Mouse (Mus musculus) kidney, postnatal 14 days (tissue): ENCODE measurements at regions not wholly inside any gene's neighbourhood (a gene's known extent, or its start where the extent isn't known, plus 50 kb on each side); places are given as distances from the start of the nearest gene placed in this dataset.

Experiments
- DNase-seq: peaks from one replicate; pipeline ENCODE4 v3.0.0; 2022; ENCODE audit warnings: mixed read lengths

DNA sequence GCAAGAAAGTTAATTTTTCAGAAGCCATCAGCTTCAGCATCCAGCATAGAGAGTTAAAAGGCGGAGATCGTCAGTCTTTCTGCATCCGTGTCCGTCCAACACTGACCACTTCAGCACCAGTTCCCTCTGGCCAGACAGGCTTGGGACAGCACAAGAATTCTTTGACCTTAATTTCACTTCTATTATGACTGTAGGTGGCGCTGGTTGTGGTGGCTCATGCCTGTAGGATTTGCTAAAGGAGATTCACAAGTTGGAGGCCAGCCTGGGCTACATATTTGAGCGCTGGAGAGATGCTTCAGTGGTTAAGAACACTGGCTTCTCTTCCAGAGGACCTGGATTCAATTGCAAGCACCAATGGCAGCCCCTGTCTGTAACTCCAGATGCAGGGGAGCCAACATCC is 66.0 kb downstream of the Amer2 start:
- peak; percentile 4 for DNase-seq

DNA sequence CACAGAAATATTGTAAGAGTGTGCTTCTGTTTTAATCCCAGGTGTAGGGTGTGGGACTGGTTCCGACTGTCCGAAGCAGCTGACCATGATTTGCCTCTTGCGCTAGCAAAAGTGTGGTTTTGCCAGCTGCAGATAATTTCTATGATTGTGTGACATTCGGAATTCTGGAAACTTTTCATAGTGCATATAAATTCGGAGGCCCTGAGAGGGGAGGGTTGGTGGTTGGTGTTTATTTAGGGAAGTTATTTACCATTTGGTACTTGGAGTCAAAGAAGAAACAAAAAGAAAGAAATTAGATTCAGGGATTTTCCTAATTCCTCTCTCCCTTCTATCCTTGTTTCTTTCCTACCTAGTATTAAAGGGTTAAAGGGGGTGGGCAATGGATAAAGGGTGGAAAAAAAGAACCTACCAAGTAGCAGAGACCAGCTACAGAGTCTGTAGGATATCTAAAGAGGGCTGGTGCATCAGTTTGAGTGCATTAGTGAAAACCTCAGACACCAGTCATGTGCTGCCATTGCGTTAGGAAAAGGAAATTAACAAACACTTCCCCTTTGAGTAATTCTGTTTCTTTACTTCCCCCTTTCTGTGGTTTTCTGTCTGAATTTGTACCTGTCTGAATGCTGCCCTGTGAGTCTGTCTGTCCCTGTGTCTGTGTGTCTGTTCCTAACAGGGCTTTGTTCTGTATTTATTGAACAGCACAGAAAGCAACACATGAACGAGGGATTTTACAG is 70.9 kb downstream of the Amer2 start:
- DNase-seq = no peak

DNA sequence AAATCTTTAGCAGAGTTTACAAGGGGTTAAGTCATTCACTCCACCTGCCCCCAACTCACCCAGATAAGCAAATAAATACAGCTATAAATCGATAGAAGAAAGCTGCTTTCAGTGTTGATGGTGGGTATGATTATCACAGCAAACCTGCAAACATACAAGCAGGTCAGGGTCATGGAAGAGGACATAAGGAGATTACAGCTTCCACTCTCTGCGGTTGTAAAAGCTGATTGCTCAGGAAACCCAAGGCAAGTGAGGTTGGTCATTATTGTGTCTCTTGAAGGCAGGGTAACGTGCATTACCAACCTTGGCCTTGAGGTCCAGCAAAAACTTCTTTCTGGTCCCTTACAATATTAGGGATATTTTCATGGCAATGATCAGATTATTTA is 71.5 kb downstream of the Amer2 start:
- no peak for DNase-seq

DNA sequence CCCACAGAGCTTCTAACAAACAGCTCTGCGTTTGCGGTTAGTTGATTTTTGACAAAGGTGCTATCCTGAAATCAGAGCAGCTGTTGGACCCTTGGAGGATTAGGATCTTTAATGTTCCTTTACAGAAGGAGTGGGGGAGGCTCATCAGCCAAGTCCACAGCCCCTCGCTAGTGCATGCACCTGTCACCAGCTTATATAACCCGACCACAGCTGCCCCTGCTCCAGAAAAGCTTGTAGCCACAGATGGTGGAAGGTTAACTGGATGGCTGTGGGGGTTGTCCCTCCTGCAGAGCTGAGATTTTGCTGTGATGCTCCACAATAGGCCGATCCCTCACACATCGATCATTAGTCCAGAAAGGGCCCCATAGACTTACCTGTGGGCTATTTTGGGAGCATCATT is 73.0 kb downstream of the Amer2 start:
- DNase-seq = no peak

DNA sequence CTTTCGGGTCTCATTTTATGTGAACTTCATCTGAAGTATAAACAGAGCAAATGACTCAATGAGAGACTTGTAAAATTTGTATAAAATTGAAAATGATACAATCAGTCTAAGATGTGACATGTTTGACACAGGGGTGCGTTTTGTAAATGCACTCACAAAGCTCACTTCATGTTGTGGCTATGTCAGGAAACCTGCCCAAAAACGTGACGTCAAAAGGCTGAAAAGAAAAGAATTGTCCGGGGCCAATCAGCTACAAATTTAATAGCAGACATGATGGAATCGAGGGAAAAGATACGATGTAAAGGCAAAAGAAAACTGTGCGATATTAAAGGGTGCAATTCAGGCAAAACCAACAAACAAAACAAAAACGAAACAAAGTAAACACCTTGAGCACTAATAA is 78.2 kb downstream of the Amer2 start:
- DNase-seq = no peak

DNA sequence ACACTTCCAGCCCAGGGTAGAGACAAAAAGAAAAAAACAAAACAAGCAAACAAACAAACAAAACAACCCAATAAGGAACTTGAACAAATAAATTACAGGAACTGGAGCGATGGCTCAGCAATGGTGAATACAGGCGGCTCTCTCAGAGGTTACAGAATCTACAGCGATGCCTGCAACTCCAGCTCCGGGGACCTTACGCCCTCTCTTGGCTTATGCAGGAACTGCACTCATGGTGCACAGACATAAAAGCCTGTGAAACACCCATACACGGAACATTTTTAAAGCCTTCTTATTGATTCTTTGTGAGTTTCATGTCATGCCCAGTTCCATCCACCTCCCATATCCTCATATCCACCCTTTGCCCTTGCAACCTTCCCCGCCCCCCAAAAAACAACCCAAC is 78.6 kb downstream of the Amer2 start:
- no peak for DNase-seq

DNA sequence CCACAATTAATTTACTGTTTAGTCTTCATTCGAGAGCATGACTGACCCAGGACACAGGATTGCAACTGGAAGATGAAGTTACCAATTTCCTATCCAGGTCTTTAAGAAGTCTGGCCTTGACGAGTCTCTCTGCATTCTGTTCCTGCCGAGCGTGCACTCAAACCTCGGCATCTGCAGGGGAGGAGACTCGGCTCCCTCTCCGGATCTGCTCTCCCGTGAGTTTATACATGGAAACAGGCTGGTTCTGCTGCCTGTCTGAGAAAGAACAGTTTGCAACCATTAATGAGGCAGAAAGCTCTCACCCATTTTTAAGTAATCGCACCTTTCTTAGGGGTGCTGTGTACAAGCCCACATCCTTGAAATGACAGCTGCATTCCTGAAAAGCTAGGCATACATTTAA is 83.7 kb downstream of the Amer2 start:
- no peak for DNase-seq

DNA sequence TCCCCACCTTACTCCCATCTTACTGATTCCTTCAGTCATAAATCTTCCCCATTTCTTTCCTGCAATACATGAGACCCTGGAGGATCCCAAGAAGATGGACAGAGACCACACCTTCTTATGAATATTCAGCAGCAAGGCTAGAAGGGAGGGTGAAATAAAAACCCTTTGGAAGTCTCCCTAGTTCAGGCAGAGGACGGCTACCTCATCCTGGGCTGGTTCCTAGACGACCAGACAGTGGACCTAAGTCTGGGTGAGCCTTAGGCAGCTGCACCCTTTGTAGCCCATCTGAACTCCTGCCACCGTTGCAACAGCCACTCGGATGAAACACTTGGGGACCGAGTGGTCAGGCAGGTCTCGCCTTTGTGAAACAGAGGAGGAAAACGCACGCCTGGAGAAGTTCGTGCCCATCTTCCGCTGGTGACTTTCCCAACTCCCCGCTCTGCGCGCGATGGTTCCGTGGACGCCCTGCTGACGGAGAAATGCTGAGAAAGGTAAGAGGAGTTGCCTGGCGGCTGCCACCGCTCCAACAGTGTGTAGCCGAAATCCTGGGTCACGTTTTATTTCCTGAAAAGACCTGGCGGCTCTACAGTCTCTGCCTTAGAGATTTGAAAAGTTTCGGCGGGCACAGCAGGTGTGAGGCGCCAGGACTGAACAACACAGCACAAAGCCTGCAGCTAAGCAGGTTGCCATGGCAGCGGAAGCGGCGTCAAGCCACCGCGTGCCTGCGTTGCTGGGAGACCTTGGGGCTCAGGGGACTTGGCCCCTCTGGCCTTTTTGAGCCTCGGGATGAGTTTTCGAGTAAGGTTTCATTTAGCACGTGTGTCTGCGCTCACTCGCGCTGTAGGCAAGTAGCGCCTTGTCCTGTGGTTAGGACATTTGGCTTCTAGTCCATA is 112.2 kb downstream of the Amer2 start:
- peak; percentile 66 for DNase-seq

DNA sequence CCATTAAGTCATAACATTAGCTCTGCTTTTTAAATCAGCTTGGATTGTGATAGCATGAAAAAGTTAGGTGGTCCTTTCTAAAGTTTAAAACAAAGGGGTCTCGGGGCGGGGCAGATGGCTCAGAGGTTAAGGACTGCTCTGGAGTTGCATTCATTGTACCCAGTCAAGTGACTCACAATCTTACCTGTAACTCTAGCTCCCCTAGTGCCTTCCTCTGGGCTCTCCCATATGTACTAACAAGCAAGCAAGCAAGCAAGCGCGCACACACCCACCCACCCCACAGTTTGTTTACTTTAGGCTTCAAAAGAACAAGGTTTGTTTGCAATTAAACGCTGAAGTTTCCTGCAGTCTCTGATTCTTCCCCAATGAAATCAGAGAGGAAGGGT is 112.8 kb downstream of the Amer2 start:
- DNase-seq = peak; percentile 17

DNA sequence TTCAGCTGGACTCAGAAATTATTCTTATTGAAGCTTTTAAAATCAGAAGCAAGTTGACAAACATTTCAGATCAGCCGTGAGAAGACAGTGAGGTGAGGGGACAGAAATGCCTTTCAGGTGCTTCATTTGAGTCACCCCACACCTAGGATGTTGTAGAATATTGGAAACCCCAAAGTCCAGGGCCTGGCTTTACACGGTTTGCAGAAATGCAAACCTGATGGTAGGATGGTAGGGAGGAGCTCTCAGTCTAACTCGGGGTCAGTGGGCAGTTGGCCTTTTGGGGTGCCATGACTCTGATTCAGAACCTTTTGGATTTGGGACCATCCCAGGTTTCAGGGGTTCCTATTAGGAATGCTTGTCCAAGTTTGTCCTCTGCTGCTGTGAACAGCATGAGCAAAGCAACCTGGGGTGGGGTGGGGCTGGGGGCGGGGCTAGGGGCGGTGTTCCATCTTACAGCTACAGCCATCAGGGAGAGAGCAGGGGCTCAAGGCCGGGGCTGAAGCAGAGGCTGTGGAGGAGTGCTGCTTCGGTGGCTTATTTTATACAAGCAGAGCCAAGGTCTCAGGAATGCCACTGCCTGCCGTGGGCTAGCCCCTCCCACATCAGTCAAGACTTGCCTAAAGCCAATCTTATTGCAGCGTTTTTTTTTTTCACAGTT is 113.3 kb downstream of the Amer2 start:
- peak; percentile 44 for DNase-seq

DNA sequence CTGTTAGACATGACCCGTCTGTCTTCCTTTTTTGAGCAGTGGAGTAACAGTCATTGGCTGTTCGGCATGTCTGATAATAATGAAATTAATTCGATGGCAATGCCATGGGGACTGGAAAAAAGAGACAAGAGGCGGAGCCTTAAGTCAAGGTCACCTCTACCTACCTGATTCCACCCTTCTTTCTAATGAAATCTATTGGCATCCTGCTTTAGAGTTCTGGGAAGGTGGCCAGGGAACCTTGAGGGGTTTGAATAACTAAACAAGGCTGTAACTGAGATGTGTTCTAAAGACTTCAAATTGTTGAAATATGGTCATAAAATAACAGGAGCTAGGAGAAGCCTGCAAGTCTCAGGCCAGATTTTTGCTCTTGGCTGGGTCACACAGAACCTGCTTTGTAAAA is 116.1 kb downstream of the Amer2 start:
- peak; percentile 62 for DNase-seq

DNA sequence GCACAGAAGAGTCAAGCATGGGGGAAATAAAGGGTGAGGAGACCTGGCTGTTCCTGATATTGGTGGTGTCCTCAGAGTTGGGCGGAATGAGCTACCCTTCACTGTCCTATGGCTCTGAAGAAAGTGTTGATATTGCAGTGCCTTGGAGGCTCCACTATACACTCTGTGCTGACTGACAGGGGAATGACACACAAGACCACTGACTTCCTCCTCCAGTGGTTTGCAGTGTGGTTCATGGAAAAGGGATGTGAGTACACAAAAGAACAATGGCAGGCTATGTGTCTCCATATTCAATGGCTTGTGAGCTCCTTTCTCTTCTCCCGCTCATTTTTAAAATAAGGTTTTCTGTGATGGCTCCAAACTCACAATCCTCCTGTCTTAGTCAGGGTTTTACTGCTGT is 117.8 kb downstream of the Amer2 start:
- DNase-seq = no peak

DNA sequence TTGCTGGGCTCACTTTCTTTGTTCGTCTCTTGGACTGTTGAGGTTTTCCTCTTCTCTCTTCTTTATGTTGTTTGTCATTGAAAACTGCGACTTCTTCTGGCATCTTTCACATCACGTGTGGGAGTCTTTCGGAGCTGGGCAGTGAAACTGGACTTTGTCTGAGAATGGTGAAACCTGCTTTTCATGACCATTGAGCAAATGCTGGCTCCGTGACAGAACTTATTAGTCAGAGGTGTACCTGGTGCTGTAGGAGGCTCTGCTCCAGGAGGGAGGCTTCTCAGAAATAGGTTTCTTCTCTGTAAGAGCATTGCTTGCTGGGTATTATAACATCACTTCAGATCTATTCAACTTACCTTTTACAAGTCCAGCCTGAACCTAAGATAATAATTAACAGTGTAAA is 122.4 kb downstream of the Amer2 start:
- peak; percentile 23 for DNase-seq

DNA sequence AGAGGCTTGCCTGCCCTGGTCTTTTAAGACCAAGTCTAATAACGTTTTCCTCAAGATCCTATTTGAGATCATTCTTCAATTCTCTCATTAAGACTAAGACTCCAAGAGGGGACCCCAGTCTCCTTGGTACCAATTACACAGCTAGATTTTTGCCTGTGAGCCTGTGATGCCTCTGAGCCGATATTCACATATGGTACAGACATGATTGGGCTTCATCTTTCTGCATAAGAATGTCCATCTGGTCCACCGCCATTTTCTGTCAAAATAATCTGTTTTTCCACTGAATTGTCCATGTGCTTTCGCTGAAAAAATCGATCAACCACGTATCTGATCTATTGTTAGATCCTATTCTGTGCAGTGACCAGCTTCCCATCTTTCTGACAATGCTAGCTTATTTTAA is 129.5 kb downstream of the Amer2 start:
- DNase-seq = no peak

DNA sequence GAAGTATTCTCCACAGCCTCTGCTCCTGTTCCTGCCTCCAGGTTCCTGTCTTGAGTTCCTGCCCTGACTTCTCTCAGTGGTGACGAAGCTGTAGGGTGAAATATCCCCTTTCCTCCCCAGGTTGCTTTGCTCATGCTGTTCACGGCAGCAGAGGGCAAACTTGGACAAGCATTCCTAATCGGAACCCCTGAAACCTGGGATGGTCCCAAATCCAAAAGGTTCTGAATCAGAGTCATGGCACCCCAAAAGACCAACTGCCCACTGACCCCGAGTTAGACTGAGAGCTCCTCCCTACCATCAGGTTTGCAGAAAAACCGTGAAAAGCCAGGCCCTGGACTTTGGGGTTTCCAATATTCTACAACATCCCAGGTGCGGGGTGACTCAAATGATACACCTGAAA is 128.7 kb upstream of the Spata13 start:
- DNase-seq = no peak

DNA sequence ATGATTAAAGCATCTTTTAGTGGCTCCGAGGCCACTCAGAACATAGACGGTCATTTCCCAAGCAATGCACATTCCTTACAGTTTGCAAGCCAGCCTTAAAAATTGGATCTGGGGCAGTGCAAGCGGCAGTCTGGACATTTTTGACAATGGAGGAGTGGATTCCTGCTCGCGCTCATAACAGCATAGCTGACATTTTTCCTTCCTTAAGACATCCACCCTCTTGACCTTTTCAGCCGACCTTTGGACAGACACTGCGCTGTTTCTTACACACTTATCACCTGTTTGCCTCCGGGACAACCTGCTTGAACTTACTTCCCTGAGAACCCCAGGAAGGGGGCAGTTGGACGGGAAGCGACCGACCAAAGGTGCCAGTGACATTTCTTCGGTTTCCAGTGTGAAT is 127.5 kb upstream of the Spata13 start:
- DNase-seq = no peak

DNA sequence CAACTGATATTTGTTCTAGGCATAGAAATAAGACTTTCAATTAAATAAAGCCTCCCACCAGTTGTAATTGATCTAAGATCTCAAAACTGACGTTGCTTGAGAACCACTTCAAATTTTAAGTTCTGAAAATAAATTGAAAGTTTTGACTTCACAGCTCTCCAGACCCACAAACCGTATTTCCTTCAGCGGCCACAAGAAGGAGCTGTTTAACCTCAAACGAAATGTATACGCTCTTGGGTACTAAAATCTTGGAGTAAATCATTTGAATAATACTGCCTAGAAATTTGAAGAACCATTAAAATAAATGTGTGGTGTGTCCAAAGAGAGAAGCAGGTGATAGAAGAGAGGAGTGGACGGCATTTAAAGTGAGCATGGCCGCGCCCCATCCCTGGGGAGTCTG is 120.2 kb upstream of the Spata13 start:
- DNase-seq = no peak

DNA sequence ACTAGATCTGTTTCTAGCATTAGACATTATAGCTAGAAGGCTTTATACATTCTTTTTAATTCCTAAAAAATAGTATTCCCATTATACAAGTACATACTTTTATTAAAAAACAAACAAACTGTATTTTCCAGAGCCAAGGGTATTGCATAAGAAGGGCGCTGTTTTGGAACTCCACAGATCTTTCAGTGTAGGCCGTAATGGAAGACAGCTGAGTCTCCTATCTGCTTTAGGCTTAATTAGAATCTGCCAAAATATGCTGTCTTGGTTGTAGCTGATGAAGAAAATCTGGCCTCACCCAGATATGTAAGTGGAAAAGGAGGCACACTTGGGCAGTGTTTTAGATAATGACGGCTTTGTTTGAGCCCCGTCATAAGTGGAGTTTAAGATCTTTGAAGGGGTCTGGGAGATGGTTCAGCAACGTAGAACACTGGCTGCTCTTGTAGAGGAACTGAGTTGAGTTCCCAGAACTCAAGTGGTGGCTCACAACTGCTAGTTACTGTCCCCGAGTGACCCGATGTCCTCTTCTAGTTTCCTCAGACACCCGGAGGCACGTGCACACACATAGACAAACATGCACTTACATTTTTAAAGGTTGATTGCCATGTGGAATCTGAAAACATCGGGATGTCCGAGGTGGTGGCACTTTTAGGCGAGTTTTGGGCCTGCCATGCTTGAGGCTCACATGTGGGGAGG is 118.6 kb upstream of the Spata13 start:
- DNase-seq = no peak

DNA sequence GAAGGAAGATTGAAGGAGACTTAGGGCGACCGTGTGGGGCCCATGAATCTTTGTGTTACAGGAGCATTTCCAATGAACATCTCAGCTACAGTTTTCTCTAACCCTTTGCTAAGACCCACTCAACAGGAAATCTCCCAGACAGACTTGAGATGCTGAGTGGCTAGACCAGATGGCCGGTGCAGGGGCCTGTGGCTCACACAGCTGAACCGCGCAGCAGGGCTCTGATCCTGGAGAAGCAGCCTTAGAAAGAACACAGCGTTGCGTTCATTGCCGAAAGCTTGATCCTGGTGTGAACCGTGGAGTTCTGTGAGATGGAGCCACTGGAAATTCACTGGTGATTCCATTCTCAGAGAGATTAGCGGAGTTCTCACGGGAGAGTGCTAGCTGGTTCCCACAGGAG is 115.9 kb upstream of the Spata13 start:
- DNase-seq = no peak

DNA sequence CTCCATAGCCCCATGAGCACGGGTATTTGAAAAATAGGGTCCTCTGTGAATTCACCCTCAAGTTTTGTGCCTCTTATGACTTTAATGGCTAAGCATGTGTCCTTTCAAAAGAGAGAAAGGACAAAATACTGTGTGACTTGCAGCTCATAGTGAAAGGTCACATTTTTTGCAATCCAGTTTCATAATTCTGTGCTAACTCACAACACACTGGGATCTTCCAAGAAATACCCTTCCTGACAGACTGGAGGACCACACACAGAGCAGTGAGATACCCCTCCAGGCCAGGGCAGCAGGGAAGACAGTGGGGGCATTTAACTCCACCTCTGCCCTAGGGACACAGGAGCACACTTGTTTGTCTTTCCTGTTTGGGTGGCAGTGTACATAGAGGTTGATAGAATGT is 110.8 kb upstream of the Spata13 start:
- no peak for DNase-seq

DNA sequence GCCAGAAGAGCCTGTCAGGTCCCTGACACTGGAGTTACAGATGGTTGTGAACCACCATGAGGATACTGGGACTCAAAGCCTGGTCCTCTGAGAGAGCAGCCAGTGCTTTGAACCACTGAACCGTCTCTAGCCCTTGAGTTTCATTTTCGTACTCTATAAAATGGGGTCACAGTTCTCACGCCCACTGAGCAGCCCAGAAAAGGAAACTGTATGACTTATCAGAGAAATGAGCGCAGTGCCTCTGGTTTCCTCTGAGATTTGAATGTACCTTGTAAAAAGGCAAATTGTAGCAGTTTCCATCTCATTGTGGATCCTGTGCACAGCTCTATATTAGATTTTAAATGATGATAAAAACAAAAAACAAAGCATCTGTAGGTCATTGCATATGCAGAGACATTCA is 108.9 kb upstream of the Spata13 start:
- no peak for DNase-seq

DNA sequence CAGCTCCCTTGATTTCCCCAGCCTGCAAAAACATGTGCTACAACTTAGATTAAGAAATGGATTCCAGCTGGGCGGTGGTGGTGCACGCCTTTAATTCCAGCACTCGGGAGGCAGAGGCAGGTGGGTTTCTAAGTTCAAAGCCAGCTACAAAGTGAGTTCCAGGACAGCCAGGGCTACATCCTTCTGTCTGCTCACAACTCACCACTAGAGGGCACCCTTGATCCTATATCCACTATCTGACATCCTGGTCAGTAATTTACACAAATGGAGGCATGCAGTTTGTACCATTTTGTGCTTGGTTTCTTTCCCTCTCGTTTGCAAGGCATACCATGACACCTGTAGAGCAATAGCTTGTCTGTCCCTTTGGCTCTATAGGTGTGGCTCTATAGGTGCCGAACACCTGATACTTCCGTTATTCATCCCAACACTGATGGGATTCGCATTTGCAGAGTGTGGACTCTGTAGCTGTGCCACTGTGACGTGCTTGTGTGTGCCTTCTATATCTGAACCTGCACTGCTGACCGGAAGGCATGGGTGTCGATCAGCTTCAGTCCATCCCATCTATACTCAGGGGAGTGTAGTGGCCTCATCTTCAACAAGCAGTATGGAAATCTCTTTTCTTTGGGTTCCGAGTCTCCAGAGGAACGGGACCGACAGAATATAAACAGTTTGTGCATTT is 108.4 kb upstream of the Spata13 start:
- peak; percentile 80 for DNase-seq

DNA sequence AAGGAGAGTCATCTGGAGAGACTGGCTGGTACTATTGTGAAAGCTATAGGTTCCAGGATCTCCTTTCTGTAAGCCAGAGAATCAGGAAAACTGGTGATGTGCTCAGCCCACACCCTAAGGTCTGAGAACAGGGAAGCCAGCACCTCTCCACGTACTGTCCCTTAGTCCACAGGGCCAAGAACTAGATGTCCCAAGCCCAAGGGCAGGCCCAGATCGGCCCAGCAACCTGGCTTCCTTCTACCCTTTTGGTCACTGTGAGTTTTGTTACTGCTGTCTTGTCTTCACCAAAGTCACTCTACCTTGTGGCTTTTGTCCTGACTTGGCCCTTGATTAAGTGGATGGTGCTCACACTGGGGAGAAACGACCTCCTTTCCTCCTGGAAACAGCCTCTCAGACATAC is 107.8 kb upstream of the Spata13 start:
- no peak for DNase-seq
